Mouse (Mus musculus) kidney, adult 2 months (tissue): ENCODE results near the gene Azgp1.

Source experiments
- CTCF ChIP-seq: fragments of 200-500 bp; conservative IDR thresholded peaks from 2 replicates; pipeline ENCODE4 v1.5.1; 2011; ENCODE audit warnings: low read depth, mild to moderate bottlenecking, control low read depth, low read length, moderate library complexity, mixed read lengths; ENCODE audit not compliant: insufficient read depth, insufficient read length
- POLR2A ChIP-seq: fragments of 200-500 bp; IDR thresholded peaks from one replicate; pipeline ENCODE4 v1.6.1; 2011; ENCODE audit warnings: low read depth, low read length, control low read depth

- no peak for TF ChIP-seq CTCF
- no peak for TF ChIP-seq POLR2A
Measured at GRCm38 (mm10) chr5:137947303-137947702, 34.0 kb upstream of the Azgp1 start.
